Mouse (Mus musculus): ENCODE measurements around the gene Tjap1.

GRCm38 (mm10) chr17:46282483-46283123 is at the start of gene Tjap1:
- peak; percentile 58; the same call in 1 of the 2 replicates for TF ChIP-seq MAZ (IDR thresholded peaks at IDR 0.05; ENCODE audit: low read depth, low read length)
- TF ChIP-seq TAL1 (IDR thresholded peaks at IDR 0.05; ENCODE audit: low read length): no peak
- TF ChIP-seq MEF2A (IDR thresholded peaks at IDR 0.05; ENCODE audit: extremely low read depth, insufficient replicate concordance, low read depth, low read length, poor library complexity, severe bottlenecking): no peak
- peak; percentile 91 to 92 for TF ChIP-seq POLR2A (IDR thresholded peaks at IDR 0.05; ENCODE audit: control insufficient read depth in 1 of 2, insufficient read depth in 1 of 2, low read depth in 1 of 2, low read length in 2 of 2, poor library complexity in 1 of 2)

Measured in MEL (cell line).